Mouse (Mus musculus): ENCODE measurements around the gene Emc1.

The Emc1 gene

GRCm38 (mm10) chr4:139351931-139352711 lies at the start of gene Emc1, which contains the start of the genes Mrto4 and Ubr4:
Gene Emc1 (plus strand): TSS chr4:139352587.
Gene Mrto4 (minus strand): TSS chr4:139352576.
Gene Ubr4 (plus strand): TSS chr4:139352609.
- DNase-seq (ENCODE audit: low spot score) = peak; percentile 84

- no peak for DNase-seq (ENCODE audit: low spot score)
These were observed 46.9 kb upstream of the Emc1 start for GRCm38 (mm10) chr4:139305521-139305920.

GRCm38 (mm10) chr4:139307916-139308315 lies 44.5 kb upstream of the Emc1 start:
- no peak for DNase-seq (ENCODE audit: low spot score)

- no peak for DNase-seq (ENCODE audit: low spot score)
These were observed 42.7 kb upstream of the Emc1 start for GRCm38 (mm10) chr4:139309651-139310050.

- peak; percentile 99 for DNase-seq (ENCODE audit: low spot score)
These were observed 42.1 kb upstream of the Emc1 start, which contains the start of the genes Pqlc2 and Akr7a5 for GRCm38 (mm10) chr4:139310171-139310898. Gene Pqlc2 (minus strand): TSS chr4:139310708. Gene Akr7a5 (plus strand): TSS chr4:139310744.

GRCm38 (mm10) chr4:139310899-139311701 lies 41.3 kb upstream of the Emc1 start:
- DNase-seq (ENCODE audit: low spot score) = no peak

- no peak for DNase-seq (ENCODE audit: low spot score)
These were observed 40.7 kb upstream of the Emc1 start for GRCm38 (mm10) chr4:139311707-139312106.

- DNase-seq (ENCODE audit: low spot score) = no peak
These were observed 39.8 kb upstream of the Emc1 start for GRCm38 (mm10) chr4:139312632-139313031.

GRCm38 (mm10) chr4:139318449-139318848 lies 33.9 kb upstream of the Emc1 start:
- DNase-seq (ENCODE audit: low spot score) = no peak

GRCm38 (mm10) chr4:139319740-139320139 lies 32.6 kb upstream of the Emc1 start:
- no peak for DNase-seq (ENCODE audit: low spot score)

- DNase-seq (ENCODE audit: low spot score) = peak; percentile 80
These were observed 21.8 kb upstream of the Emc1 start for GRCm38 (mm10) chr4:139330605-139331004.

GRCm38 (mm10) chr4:139334631-139335295 lies 17.6 kb upstream of the Emc1 start:
- DNase-seq (ENCODE audit: low spot score) = no peak

- DNase-seq (ENCODE audit: low spot score) = no peak
These were observed 16.9 kb upstream of the Emc1 start for GRCm38 (mm10) chr4:139335507-139335906.

GRCm38 (mm10) chr4:139336822-139337483 lies 15.4 kb upstream of the Emc1 start:
- peak; percentile 80 for DNase-seq (ENCODE audit: low spot score)

GRCm38 (mm10) chr4:139338145-139338544 lies 14.2 kb upstream of the Emc1 start:
- no peak for DNase-seq (ENCODE audit: low spot score)

GRCm38 (mm10) chr4:139340835-139341234 lies 11.6 kb upstream of the Emc1 start:
- DNase-seq (ENCODE audit: low spot score) = no peak

- peak; percentile 76 for DNase-seq (ENCODE audit: low spot score)
These were observed 10.7 kb upstream of the Emc1 start for GRCm38 (mm10) chr4:139341556-139342233.

- peak; percentile 41 for DNase-seq (ENCODE audit: low spot score)
These were observed 8.7 kb upstream of the Emc1 start for GRCm38 (mm10) chr4:139343718-139344117.

- no peak for DNase-seq (ENCODE audit: low spot score)
These were observed 6.9 kb upstream of the Emc1 start for GRCm38 (mm10) chr4:139345416-139346019.

GRCm38 (mm10) chr4:139352832-139353231 lies 445 bp downstream of the Emc1 start:
- DNase-seq (ENCODE audit: low spot score) = no peak
